Mouse (Mus musculus) right cerebral cortex, postnatal 4 days (tissue): Measurements from ENCODE around the gene Vps16.

ENCODE experiments used
- DNase-seq: peaks from one replicate; pipeline ENCODE4 v3.0.0-alpha.2; 2022

The Vps16 gene

DNA sequence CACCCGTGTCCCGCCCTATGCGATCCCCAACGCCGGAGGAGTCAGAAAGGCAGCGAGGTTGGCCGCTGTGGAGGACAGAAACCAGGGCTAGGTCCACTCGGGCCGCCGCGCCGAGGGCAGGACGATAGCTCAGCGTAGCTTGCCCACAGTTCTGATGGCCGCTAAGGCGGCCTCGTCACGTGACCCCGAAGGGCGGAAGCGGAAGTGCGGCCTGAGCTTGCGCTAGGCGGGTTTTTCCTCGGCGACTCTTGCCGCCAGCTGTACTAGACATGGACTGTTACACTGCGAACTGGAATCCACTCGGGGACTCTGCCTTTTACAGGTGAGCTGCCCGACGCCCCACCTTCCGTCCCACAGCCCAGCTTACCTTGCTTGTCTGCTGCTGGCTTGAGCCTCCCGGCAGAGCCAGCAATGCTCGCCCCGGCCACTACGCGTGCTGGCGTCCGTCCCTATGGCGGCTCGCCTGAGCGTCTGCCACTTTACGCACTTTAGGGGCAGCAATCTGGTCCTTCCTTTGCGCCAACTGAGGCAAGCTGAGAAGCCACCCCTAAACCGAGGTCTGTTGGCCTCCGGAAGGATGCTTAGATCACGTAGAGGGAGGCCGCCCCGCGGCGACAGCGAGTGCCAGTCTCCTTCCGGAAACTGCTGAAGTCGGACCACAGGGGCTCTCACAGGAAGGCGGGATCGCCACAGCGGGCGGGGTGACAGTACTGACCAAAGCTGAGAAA, at the start of gene Vps16, which contains the start of gene Pced1a:
Gene Vps16 (plus strand): TSS at position 214 of the 728 bp plus-strand sequence.
Gene Pced1a (minus strand): TSS at position 576 of the 728 bp plus-strand sequence.
- peak; percentile 89 for DNase-seq

DNA sequence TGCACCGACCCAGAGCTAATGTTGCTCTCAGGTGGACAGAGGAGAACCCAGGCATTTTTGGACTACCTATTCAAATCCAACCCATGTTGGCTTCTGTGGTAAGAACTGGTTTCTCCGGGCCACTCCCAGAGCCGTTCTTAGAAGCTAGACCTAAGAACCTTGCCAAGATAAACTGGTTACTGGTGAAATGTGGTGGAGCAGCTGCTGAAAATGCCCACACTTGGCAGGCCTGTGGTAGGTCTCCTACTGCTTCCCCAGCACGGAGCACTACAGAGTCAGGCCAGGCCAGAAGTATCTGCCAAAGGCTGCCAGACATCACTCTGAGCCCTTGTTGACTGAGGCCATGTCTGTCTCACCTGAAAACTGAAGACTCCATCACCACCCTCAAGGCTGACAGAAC, 49.2 kb upstream of the Vps16 start:
- no peak for DNase-seq

DNA sequence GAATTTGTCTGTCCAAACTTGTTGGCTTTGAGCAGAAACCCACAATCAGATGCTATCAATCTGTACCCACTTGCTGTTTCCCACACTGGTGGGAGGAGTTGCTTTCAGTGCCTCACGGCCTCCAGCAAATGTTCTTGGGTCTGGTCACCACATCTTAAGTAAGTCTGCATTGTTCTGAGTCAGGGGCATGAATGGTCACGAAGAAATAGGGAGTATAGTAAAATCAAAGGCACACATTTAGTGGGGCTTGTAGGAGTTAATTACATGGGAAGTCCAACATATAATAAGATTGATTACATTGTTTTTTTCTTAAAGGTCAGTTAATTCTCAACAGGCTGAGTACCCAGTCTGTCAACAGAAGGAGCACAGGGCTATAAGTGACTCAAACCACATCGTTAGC, 40.9 kb upstream of the Vps16 start:
- no peak for DNase-seq

DNA sequence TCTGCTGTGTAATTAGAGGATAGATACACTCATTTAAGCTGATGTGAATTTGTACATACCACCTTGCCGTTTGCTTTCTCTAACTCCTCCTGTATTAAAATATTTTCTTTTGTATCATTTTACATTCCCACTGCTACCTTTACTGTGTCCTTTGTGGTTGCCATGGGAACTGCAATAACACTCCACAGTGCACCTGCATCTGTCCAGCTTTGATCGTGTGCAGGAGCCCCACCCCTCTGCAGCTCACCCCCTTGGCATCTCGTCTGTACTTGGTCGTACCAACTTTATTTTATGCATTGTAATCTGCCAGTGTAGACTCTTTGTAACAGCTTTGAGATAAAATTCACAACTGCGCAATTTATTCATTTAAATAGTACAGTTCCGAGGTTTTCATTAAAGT, 40.2 kb upstream of the Vps16 start:
- DNase-seq, result no peak

DNA sequence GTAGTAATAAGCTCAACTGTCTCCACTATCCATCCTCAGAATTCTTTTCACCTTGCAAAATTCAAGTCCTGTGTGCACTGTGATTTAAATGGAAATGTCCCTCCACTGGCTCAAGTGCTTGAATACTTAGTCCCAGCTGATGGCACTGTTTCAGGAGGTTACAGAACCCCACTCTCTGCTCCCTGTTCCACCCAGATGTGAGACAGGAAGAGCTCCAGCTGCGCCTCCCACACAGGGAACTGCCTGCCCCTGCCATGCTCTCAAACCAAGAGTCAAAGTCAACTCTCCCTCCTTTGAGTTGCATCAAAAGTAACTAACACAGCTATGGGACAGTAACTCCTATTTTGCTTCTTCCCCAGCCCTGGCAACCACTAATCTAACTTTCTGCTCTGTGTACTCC, 37.9 kb upstream of the Vps16 start:
- DNase-seq, result no peak

DNA sequence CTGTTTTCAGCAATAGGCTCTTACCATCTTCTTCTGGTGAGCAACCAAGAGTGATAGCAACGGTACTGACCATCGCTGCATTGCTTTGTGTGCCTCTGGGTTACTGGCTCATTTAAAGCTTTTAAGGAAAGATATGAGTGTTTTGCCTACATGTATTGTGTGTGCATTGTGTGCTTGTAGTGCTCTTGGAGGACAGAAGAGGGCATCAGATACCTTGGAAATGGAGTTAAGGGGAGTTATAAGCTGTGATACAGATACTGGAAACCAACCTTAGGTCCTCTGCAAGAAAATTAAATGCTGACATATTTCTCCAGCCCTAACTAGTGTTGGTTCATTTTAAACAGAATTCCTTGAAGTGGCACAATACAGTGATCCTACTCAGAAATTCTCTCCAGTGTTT, 35.3 kb upstream of the Vps16 start:
- no peak for DNase-seq

DNA sequence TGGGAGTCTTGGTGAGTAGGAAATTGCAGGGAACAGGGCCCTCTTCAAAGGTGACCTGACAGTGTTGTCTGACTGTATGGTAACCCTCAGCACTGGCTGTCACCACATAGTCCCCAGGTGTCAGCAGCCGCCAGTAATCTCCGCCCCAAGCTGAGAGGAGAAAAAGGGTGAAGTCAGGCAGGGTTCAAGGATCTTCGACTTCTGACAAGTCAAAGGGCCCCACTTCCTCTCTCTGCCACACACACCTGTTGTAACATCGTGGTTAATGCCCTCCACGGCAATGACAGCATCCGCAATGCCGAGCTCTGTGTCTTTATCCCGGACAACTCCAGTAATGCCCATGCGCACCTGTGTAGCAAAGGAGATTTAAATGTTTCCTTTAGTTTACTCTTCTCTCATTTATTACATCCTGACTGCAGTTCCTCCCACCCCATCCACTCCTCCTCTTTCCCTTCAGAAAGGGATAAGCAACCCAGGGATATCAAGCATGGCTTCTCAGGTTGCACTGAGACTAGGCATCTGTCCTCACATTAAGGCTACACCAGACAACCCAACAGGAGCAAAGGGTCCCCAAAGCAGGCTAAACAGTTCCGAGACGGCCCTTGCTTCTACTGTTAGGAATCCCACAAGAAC, 33.0 kb upstream of the Vps16 start:
- no peak for DNase-seq

DNA sequence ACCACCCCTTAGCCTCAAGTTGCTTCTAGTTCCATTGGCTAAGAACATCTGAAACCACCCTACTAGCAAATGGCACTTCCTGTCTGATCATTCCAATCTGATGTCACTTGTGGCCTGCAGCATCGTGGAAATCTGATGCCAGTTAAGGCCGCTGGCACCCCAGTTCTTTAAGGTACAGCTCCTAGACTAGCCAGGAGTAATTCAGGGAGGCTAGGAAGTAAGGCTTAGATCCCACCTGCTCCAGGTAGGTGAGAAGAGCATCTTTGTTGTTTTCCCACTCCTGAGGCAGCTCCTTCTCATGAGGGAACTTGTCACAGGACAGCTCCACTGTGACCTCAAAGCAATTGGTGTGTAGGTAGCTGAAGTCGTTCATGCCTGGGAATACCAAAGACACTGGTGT, 31.3 kb upstream of the Vps16 start:
- no peak for DNase-seq

DNA sequence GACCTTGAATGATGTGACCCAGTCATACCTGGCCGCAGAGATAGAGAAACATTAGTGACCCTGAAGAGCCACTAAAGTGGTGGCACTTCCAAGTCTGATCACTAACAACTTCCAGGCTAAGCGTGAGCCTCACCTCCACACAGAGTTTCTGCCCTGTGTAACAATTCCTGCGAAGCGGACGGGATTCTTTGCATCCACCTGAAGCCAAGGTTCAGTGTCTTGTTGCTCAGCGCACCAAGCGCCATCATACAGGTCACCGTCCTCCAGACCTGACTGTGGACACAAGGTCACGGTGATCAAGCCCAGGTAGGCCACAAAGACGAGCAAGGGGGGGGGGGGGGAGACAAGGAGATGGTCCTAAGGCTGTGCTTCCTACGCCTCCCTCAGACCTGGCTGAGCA, 28.4 kb upstream of the Vps16 start:
- no peak for DNase-seq

DNA sequence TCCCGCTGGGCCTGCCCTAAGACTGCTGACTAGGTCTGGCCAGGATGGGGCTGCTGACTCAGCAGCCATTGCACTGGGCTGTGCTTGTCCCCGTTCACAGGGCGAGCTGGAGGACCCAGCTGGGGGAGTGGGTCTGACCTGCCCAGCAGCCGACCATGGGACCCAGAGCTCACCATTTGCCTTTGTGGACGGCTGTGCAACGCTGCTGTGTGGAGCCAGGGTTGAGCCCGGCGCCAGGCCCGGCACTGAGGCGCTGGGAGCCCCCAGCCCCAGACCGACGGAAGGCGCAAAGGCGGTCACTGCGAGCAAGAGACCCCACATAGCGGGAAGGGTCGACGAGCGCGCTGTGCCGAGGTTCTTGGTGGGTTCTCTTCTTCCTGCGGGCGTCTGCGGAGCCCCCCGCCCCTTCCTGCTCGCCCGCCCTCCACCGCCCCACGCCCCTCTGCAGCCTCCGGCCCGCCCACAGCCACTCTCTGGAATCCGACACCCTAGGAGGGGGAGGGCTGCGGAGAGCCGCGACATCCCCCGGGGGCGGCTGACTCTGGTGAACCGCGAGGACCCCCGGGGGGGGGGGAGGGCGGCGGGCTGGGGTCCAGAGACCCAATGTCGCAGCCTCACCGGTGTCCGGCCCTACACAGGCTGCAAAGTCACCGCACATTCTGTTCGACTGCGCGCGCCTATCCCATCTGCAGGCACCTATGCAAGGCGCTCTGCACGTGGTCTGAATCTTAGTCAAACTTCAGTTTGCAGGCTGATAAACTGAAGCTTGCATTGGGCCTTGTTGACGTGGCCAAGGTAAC, 26.8 kb upstream of the Vps16 start, which contains the start of gene Cpxm1:
Gene Cpxm1 (minus strand): TSS at position 389 of the 800 bp plus-strand sequence.
- DNase-seq, result peak; percentile 38

DNA sequence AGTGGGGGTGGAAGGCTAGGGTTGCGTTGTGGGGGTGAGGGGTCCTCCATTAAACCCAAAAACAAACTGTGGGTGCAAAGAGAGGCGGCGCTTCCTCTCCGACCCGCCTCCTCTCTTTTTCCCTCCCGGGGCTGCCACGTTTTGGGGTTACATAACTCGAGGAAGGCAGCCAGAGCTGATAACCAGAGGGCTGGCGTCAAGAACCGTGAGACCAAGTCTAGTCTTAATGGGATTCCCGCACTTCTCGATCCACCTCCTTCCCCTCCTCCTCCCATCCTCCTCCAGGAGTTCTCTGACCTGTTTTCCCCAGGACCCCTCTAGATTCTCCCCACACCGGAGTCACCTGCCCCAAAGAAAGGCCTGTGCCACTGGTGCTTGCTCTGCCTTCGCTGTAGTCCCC, 26.0 kb upstream of the Vps16 start:
- DNase-seq, result no peak

DNA sequence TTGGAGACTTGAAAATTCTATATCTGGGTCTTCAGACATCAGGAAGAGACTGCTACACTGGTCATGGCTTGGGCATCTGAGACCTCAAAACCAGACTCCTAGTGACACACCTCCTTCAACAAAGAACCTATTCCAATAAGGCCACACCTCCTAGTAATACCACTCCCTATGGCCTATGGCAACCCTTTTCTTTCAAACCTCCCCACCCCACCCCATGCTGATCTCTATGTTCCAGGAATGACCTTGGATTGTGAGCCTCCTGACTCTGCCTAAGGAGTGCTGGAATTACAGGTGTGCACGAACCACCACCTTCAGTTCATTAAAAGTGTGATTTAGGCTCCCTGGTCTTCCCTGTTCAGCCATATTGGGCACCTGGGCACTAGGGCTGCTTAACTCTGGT, 24.1 kb upstream of the Vps16 start:
- DNase-seq, result no peak

DNA sequence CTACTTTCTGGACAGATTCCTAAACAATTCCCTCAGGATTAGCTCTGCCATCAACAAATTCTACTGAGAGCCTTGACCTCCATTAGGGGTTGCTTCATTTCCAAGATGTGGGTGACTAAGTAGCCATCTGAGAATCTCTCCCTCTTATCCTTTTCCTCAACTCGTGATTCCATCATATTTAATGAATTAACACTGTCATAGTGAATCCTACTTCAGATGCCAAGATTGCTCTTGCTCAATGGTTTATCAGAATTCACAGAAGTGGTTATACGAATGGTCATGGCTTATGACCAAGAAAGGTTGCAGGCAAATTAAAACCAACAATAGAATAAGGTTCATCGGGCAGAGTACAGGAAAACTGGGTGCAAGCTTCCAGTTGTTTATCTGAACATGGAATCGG, 22.2 kb upstream of the Vps16 start:
- no peak for DNase-seq

DNA sequence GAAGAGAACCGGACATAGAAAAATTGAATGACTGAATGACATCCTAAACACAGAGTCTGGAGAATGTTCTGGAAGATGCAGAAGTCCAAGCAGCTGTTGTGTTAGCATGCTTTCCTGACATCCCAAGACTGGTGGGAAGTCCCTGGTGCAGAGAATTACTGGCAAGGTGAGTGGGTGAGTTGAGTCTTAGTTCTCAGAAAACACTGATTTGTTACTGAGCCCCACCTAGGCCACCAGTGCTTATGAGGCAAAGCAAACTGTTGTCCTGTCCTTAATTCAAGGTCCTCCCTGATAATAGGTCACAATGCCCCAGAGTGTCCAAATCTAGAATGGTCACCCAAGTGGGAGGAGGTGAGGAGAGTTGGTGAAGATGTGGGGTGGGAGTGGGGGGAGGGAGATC, 19.2 kb upstream of the Vps16 start, which contains the start of the genes Gm28372 and 1700020A23Rik:
Gene Gm28372 (plus strand): TSS at position 301 of the 400 bp plus-strand sequence.
Gene 1700020A23Rik (plus strand): TSS at position 321 of the 400 bp plus-strand sequence.
- no peak for DNase-seq

DNA sequence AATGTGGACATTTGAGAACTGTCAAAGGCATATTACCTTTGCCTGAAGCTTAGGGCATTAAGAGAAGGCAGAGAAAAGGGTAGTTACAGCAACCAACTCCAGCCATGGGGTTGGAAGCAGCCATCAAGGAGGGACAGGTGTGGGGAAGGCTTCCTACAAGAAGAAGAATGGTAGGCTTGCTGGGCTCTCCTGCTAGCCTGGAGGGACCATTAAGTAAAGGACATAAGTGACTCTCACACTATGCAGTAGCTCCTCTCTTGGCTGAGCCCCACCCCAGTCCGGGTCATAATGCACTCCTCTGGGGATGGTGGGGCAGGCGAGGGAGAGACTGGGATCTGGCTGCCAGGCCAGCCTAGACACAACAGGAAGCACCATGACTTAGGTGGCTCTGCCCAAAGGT, 18.0 kb upstream of the Vps16 start, which contains the start of gene Tmem239:
Gene Tmem239 (plus strand): TSS at position 301 of the 400 bp plus-strand sequence.
- no peak for DNase-seq

DNA sequence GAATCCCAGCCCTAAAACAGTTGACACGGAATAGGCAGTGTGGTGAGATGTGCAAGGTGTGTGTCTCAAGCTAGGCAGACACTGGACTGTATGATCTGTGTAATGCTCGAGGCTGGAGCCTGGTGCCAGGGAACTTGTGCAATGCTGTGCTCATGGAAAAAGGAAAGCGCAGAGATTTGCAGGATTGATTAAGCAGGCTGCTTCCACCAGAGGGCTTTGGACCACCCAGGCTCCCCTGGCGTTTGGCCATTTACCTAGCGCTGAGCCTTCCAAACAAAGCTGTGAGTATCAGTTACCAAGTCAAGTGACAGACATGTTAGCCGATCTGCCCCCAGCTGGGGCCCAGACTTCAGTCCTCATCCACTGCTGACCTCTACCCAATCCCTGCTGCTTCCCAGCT, 15.9 kb upstream of the Vps16 start:
- DNase-seq, result no peak

DNA sequence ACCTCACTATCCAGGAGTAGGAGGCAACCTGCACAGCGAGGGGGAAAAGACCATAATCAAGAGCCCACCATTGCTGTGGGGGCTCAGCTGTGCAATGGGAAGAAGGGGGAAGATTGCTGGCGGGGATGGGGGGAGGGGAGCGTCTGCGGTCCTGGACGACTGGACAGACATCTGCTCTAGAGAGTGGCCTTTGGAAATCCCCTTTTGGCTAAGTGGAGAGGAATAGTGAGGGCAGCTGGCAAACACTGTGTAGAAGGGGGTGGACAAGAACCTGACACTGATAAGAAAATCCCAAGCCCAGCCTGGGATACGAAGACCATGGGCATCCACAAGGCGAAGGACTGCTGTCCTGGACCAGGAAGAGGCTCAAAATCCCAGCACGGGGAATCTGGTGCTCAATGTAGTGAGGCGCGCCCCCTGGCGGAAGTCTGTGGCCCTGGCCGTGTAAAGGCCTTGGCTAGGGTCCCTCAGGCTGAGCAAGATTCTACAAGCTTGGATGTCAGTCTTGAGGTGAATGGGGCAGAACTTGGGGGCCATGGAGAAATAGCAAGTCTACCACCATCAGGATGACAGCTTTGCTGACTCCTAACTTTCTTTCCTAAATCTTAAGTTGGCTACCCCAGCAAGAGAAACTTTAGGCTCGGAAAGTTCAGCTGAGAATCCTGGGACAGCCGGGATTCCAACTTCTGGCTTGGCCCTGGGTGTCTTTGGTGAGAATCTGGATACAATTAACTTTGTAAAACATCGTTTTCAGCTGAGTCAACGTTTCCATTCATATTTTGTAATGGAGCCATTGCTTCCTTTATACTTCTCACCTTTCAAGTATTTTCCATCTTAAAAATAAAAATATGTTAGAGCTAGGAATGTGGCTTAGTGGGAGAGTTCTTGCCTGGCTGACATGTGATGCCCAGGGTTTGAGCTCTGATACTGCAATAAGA, 12.3 kb upstream of the Vps16 start:
- DNase-seq, result peak; percentile 88

DNA sequence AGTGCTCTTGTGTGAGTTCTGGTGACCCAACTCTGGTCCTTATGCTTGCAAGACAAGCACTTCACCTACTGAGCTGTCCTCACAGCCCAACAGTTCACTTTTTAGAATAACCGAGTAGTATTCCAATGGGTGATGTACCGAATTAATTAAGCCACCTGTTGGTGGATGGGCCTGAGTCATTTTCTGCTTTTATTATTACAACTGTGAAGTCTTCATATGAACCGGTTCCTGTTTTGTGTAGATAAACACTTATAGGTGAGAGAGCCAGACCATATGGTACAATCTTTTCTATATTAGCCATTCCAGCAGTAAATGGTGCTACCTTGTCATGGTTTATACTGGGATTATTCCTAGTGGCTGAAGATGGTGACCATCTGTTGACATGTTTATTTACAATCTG, 11.4 kb upstream of the Vps16 start:
- DNase-seq, result no peak

DNA sequence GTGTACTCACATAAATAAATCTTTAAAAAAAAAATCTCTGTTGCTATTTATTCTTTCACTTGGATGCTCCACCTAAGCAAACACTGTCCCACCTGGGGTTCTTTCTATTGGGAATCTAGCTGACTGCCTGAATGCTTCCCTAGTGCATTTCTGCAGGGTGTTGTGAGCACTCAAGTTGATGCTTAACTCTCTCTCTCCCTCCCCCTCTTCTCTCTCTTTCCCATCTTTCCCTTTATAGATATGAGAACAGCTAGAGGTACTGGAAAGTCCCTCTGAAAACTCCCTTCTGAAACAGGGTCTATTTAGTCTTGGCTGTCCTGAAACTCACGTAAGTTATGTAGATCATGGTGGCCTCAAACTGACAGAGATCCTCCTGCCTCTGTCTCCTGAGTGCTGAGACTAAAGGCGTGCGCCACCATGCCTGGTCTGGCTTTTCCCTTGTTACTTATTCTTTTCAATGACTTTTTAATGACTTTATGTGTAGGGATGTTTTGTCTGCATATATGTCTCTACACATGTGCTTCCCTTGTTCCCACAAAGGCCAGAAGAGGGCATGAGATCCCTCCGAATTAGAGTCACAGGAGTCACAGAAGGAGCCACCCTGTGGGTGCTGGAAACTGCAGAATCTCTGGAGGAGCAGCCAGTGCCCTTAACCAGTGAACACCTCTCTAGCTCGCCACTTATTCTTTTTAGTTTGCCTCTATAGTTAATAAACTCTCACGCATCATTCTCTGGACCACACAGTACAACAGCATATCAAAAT, 9.9 kb upstream of the Vps16 start:
- no peak for DNase-seq

DNA sequence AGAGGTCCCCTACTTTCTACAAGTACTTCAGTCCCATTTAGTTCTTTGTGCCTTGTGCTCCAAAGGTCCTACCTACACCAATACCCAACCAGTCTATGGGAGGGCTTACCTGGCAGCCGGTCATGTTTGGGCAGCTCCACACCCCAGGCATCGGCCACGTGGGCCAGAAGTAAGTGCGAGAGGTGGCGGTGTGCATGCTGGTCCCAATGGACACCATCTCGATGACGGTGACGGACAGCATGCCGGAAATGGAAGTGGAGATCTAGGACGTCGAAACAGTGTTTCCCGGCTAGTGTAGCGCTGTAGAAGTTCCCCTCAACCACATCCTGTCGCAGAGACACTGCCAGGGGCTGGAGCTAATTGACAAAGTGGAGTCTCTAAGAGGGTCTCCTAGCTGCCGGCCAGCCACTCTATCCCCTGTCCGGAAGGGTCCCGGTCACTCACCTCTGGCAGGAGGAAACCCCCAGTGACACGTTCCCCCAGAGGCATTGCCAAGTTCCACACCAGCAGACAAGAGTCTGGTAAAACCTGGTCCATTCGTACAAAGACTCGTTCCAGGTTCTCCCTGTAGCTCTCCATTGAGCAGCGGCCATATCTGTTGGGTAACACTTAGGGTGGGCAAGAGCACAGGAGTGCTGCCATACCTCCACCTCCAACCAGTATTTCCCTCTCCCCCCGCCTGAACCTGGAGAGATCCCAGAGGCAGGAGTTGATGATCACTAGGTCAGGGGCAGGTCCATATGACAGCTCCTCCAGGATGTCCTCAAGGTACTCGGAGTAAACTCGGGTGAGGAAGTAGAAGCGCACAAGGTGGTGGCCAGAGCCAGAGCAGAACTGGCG, 2.1 kb upstream of the Vps16 start:
- no peak for DNase-seq
